Mouse (Mus musculus): Measurements from ENCODE around the gene Arcn1.

Gene Arcn1

GRCm38 (mm10) chr9:44745371-44745770 is 22.3 kb downstream of the Arcn1 start:
- DNase-seq (ENCODE audit: low read depth, low spot score), result no peak

- no peak for DNase-seq (ENCODE audit: low read depth, low spot score)
Observed at GRCm38 (mm10) chr9:44740663-44741192, 26.9 kb downstream of the Arcn1 start.

GRCm38 (mm10) chr9:44737240-44737949 is 30.2 kb downstream of the Arcn1 start:
- peak; percentile 58 for DNase-seq (ENCODE audit: low read depth, low spot score)

- DNase-seq (ENCODE audit: low read depth, low spot score), result no peak
Observed at GRCm38 (mm10) chr9:44736301-44736700, 31.3 kb downstream of the Arcn1 start.

DNA sequence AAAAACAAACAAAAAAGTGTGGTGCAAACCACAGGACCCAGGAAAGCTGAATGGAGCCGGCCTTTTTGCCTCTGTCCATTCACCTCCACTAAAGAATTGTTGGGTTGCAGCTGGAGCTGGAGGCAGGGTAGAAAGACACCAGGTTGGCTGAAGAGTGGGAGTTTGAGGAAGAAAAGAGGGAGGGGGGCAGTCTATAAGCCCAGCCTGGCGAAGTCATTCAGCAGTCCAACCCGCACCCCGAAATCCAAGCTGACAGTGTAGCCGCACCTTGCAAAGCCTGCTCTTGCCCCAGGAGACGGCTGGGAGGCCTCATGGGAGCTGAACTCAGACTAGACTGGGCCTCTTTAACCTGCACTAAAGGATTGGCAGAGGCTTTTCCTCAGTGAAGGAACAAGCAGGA is 31.8 kb downstream of the Arcn1 start:
- no peak for DNase-seq (ENCODE audit: low read depth, low spot score)

DNA sequence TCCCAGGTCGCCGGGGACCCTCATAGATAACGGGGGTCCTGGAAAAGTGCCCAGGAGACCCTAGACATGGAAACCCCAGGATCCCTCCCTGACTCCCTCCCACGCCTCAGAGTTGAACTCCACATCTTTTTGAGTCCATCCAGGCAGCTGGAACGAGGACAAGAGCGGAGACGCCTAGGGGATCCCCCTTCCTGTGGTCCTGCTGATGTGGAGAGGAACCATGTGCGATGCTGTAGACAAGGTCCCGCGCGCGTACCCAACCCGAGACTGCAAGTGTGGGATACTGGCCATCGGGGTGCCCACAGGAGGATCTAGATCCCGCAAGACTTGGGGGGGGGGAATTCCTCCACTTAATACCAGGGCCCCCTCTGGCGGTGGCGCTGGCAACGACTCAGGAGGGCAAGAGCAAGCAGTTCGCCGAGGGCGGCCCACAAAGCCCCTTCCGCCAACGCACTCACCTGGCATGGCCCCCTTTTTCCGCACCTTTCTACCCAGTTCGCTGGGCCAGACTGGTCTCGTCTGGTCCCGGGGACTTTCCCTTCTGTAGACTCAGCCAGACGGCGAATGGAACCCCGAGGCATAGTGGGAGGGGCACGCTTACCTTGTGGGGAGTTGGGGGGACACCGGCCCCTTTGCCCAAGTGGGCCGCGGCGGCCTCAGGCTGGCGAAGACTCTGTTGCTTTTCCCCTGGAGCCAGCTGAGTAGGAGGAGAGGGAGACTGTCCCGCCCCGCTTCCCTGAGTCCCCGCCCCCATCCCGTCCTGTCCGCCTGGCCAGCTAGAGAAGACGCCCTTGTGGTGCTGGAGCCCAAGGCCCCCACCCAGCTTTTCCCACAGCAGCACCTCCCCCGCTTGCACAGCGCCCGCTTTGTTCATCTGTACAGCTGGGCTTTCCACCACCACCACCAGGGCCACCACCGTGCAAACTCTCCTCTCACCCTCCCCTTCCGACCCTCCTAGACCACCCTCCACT is 32.8 kb downstream of the Arcn1 start, which contains the start of gene Phldb1:
TSS of gene Phldb1 (minus strand) at position 675 of the 971 bp plus-strand sequence.
- DNase-seq (ENCODE audit: low read depth, low spot score), result peak; percentile 77

- DNase-seq (ENCODE audit: low read depth, low spot score), result no peak
Observed at GRCm38 (mm10) chr9:44733671-44734523, 33.7 kb downstream of the Arcn1 start.

- DNase-seq (ENCODE audit: low read depth, low spot score), result no peak
Observed at GRCm38 (mm10) chr9:44732921-44733530, 34.6 kb downstream of the Arcn1 start.

DNA sequence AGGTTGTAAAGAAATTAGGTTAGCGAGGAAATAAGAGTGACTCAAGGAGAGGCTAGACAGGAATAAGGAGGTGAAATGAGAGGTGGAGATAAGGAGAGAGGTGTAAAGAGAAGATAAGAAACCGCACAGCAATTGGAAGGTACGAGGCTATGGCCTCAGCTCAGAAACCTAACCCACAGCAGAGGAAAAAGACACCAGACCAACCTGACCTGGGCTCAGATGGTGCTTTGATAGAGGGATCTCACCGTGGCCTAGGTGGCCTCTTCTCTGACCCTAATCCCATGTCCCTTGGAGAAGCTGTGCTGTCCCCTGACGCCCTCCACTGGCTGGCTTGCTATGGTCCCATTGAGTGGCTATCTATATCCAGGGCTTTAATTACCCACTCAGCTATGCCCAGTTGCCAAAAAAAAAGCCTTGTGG is 35.5 kb downstream of the Arcn1 start:
- no peak for DNase-seq (ENCODE audit: low read depth, low spot score)

DNA sequence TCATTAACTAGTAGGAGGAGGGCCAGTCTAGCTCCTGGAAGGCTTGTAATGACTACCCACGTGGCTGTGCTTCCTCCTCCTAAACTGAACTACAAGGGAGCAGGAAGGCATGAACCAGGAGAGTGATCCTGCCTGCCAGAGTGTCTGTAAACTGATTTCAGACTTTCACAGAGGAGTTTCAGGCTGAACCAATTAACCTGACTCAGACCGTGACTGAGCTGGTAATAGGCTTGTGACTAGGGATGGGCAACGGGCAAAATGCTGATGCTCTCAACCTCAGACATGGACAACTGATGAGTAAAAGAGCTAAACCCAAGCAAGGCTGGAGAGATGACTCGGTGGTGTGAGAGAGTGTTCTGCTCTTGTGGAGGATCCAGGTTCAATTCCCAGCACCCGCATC is 40.2 kb downstream of the Arcn1 start:
- DNase-seq (ENCODE audit: low read depth, low spot score), result no peak

- DNase-seq (ENCODE audit: low read depth, low spot score), result peak; percentile 52
Observed at GRCm38 (mm10) chr9:44726431-44727146, 41.1 kb downstream of the Arcn1 start.

DNA sequence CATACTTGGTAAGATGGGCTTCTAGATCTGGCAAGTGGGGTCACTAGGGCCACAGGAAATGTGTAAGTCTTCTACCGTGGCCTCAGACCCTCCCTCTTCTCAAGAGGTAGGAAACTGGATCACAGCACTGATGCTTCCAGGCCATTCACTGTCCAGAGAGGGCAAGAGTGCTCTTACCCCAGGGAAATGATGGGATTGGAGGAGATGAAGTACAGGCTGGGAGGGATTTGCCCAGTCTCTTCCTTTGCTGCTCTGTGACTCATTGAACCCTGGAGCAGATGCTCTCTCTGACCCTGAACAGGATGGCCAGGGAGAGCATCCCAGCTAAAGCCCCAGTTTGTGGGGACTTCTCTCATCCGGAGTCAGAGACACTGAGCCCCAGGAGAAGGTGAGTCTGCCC is 43.0 kb downstream of the Arcn1 start:
- no peak for DNase-seq (ENCODE audit: low read depth, low spot score)

- no peak for DNase-seq (ENCODE audit: low read depth, low spot score)
Observed at GRCm38 (mm10) chr9:44724223-44724622, 43.4 kb downstream of the Arcn1 start.

DNA sequence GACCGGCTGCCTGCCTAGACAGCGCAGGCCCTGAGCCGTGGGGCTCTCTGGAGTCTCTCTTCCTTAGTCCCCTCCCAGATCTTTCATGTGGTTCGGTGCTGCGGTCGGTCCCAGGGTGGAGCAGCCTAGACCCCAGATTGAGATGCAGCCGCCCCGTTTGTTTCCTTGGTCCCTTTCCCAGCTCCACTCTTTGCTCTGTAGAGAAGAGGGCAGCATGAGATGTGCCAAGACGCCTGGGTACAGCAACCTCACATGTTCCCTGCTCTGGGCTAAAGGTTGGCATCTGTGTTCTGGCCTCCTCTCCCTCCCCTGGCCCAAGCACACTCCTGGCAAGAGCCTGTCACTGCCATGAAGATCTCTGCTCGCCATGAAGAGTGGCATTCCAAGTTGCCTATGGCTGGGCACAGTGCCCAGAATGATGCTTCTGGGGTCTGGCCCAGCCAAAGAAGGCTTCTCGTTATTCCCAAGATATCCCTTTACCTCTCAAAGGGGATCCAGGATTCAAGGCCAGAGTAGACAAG is 44.1 kb downstream of the Arcn1 start:
- DNase-seq (ENCODE audit: low read depth, low spot score), result no peak

DNA sequence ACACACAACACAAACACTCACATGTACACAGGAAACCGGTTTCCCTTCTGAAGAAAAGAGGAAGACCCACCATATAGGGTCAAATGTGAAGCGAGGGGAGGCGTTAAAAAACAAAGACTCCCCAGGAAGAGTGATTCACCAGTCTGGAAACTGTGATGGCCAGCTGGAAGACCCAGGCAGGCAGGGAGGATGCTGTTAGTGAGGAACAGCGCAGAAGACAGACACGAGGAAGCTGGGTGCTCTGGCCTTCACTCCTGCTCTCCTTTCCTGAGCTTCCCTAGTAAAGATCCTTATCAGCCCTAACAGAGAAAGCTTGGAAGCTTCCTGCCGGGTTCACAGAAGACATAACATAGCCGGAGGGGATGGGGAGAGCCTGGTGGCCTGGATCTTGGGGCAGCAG is 44.6 kb downstream of the Arcn1 start:
- DNase-seq (ENCODE audit: low read depth, low spot score), result no peak

DNA sequence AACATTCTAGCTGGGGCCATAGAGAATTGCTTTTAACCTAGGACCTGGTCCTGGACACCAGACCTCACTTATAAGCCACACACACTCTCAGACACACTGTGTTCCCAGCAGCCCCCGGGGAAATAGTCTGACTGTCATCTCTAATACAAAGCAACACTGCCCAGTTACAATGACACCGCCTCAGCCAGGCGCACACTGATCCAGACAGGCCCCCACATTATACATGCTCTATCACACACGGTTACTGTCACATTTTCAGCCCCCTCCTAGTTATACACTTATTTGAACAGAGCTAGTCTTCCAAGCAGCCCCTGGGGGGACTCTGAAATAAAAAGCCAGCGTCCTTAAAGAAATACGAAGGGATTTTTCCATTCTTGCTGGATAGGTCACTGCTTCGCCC is 45.1 kb downstream of the Arcn1 start:
- no peak for DNase-seq (ENCODE audit: low read depth, low spot score)

DNA sequence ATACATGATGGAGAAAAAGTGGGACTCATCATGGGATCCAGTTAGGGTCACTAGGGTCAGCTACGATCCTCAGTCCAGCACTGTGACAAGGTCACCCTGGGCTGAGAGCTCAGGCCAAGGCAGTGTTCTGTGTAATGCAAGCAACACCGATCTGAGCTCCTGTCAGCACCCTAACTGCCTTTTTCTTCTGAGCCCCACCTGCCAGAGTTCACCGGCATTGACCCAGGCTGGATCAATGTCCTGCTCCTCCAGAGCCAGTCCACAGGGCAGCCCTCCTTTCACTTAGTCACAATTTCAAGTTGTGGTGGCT is 45.8 kb downstream of the Arcn1 start:
- DNase-seq (ENCODE audit: low read depth, low spot score), result no peak

GRCm38 (mm10) chr9:44721154-44721876 is 46.3 kb downstream of the Arcn1 start:
- peak; percentile 88 for DNase-seq (ENCODE audit: low read depth, low spot score)

- no peak for DNase-seq (ENCODE audit: low read depth, low spot score)
Observed at GRCm38 (mm10) chr9:44720358-44721153, 47.1 kb downstream of the Arcn1 start.

Measured in mesoderm, embryonic 11.5 days (tissue).